Mouse (Mus musculus) MEL (cell line): ENCODE results near the gene Dnajb14. TPM values are rescaled to one million over a fixed set of nuclear protein-coding genes. Genes with fewer than 3 reads are reported as not detected.

Experiments
- DNase-seq: peaks from one replicate; pipeline ENCODE4 v3.0.0; 2011; ENCODE audit warnings: low read depth, low spot score
- H3K27ac ChIP-seq: 2 replicates; pipeline ENCODE4 v1.5.1; 2012; ENCODE audit warnings: low read depth, mild to moderate bottlenecking, control low read depth, low read length, moderate library complexity; ENCODE audit not compliant: control insufficient read depth
- H3K27me3 ChIP-seq, 2 experiments: fragments of 150-350 bp in 1 of 2; sonication (generic) in 1 of 2; 2 replicates each; pipeline ENCODE4 v1.6.1; 2012; ENCODE audit warnings: low read length in 2 of 2, mild to moderate bottlenecking in 2 of 2, improper control_type of control experiment in 1 of 2, moderate library complexity in 1 of 2; ENCODE audit not compliant: insufficient read depth in 2 of 2, control insufficient read depth in 1 of 2
- H3K36me3 ChIP-seq, 2 experiments: 2 replicates each; pipeline ENCODE4 v1.6.1; 2012 to 2014; ENCODE audit warnings: low read length in 2 of 2, improper control_type of control experiment in 1 of 2, inconsistent platforms in 1 of 2, mild to moderate bottlenecking in 1 of 2; ENCODE audit not compliant: insufficient read depth in 2 of 2, control insufficient read depth in 1 of 2
- H3K4me1 ChIP-seq, 2 experiments: fragments of 150-350 bp in 1 of 2; sonication (generic) in 1 of 2; 2 replicates each; pipeline ENCODE4 v1.6.1; 2012; ENCODE audit warnings: low read length in 2 of 2, improper control_type of control experiment in 1 of 2, mild to moderate bottlenecking in 1 of 2; ENCODE audit not compliant: insufficient read depth in 2 of 2, control insufficient read depth in 1 of 2
- H3K4me3 ChIP-seq, 2 experiments: fragments of 150-350 bp in 1 of 2; sonication (generic) in 1 of 2; 2 replicates each; pipeline ENCODE4 v1.5.1; 2012; ENCODE audit warnings: low read depth in 2 of 2, low read length in 2 of 2, mild to moderate bottlenecking in 2 of 2, moderate library complexity in 2 of 2, control low read depth in 1 of 2, improper control_type of control experiment in 1 of 2; ENCODE audit not compliant: control insufficient read depth in 1 of 2, insufficient read depth in 1 of 2
- H3K79me2 ChIP-seq: 2 replicates; pipeline ENCODE4 v1.6.1; 2012; ENCODE audit warnings: mild to moderate bottlenecking, low read length, moderate library complexity; ENCODE audit not compliant: control insufficient read depth, poor library complexity, insufficient read depth
- H3K9ac ChIP-seq: 2 replicates; pipeline ENCODE4 v1.6.1; 2012; ENCODE audit warnings: low read depth, mild to moderate bottlenecking, control low read depth, low read length, moderate library complexity; ENCODE audit not compliant: control insufficient read depth, poor library complexity, severe bottlenecking
- H3K9me3 ChIP-seq: fragments of 150-350 bp; sonication (generic); replicated peaks from 2 replicates; pipeline ENCODE4 v1.6.1; 2012; ENCODE audit warnings: mild to moderate bottlenecking, low read length, improper control_type of control experiment, moderate library complexity; ENCODE audit not compliant: insufficient read depth
- CHD1 ChIP-seq: IDR thresholded peaks from 2 replicates; pipeline ENCODE4 v1.6.1; 2012; ENCODE audit warnings: low read depth, mild to moderate bottlenecking, inconsistent platforms, low read length, improper control_type of control experiment
- CHD2 ChIP-seq: IDR thresholded peaks from 2 replicates; pipeline ENCODE4 v1.6.1; 2011; ENCODE audit warnings: low read length, improper control_type of control experiment
- CTCF ChIP-seq, 3 experiments: IDR thresholded peaks in 2 of 3; conservative IDR thresholded peaks in 1 of 3; 2 replicates each; pipeline ENCODE4 v1.5.1; 2011 to 2012; ENCODE audit warnings: low read length in 3 of 3, low read depth in 2 of 3, mild to moderate bottlenecking in 2 of 3, improper control_type of control experiment in 1 of 3, inconsistent platforms in 1 of 3, mixed read lengths in 1 of 3, moderate library complexity in 1 of 3; ENCODE audit not compliant: control insufficient read depth in 1 of 3, insufficient read depth in 1 of 3, poor library complexity in 1 of 3, severe bottlenecking in 1 of 3
- E2F4 ChIP-seq: IDR thresholded peaks from 2 replicates; pipeline ENCODE4 v1.6.1; 2011; ENCODE audit warnings: low read depth, low read length, improper control_type of control experiment, borderline replicate concordance
- GATA1 ChIP-seq: IDR thresholded peaks from 2 replicates; pipeline ENCODE4 v1.6.1; 2011; ENCODE audit warnings: low read depth, low read length, improper control_type of control experiment
- JUND ChIP-seq: IDR thresholded peaks from 2 replicates; pipeline ENCODE4 v1.6.1; 2011; ENCODE audit warnings: low read depth, mild to moderate bottlenecking, improper control_type of control experiment, low read length
- MAX ChIP-seq: IDR thresholded peaks from 2 replicates; pipeline ENCODE4 v1.6.1; 2011; ENCODE audit warnings: low read length, improper control_type of control experiment
- MAZ ChIP-seq: IDR thresholded peaks from 2 replicates; pipeline ENCODE4 v1.6.1; 2012; ENCODE audit warnings: low read depth, mild to moderate bottlenecking, inconsistent platforms, low read length, improper control_type of control experiment
- MXI1 ChIP-seq: IDR thresholded peaks from 2 replicates; pipeline ENCODE4 v1.6.1; 2011; ENCODE audit warnings: mild to moderate bottlenecking, low read depth, low read length, improper control_type of control experiment
- NELFE ChIP-seq: IDR thresholded peaks from 2 replicates; pipeline ENCODE4 v1.6.1; 2011; ENCODE audit warnings: low read depth, low read length, improper control_type of control experiment
- POLR2A ChIP-seq, 2 experiments: IDR thresholded peaks; 2 replicates each; pipeline ENCODE4 v1.6.1; 2011 to 2012; ENCODE audit warnings: low read length in 2 of 2, mild to moderate bottlenecking in 2 of 2, control low read depth in 1 of 2, improper control_type of control experiment in 1 of 2, low read depth in 1 of 2, moderate library complexity in 1 of 2; ENCODE audit not compliant: control insufficient read depth in 1 of 2, insufficient read depth in 1 of 2, poor library complexity in 1 of 2
- POLR2AphosphoS5 ChIP-seq: IDR thresholded peaks from 2 replicates; pipeline ENCODE4 v1.6.1; 2012; ENCODE audit warnings: low read depth, borderline replicate concordance, mild to moderate bottlenecking, inconsistent platforms, low read length, moderate library complexity, mixed read lengths
- SIN3A ChIP-seq: IDR thresholded peaks from 2 replicates; pipeline ENCODE4 v1.6.1; 2012; ENCODE audit warnings: low read length, improper control_type of control experiment, inconsistent platforms
- SMC3 ChIP-seq: IDR thresholded peaks from 2 replicates; pipeline ENCODE4 v1.6.1; 2011; ENCODE audit warnings: low read depth, low read length, improper control_type of control experiment
- TAL1 ChIP-seq: IDR thresholded peaks from 2 replicates; pipeline ENCODE4 v1.6.1; 2012; ENCODE audit warnings: mild to moderate bottlenecking, inconsistent platforms, low read length, moderate library complexity, mixed read lengths
- TBP ChIP-seq: IDR thresholded peaks from 2 replicates; pipeline ENCODE4 v1.8.0; 2011; ENCODE audit warnings: low read depth, low read length, improper control_type of control experiment
- UBTF ChIP-seq: IDR thresholded peaks from 2 replicates; pipeline ENCODE4 v1.6.1; 2012; ENCODE audit warnings: low read depth, mild to moderate bottlenecking, inconsistent platforms, low read length, improper control_type of control experiment, moderate library complexity, borderline replicate concordance; ENCODE audit not compliant: insufficient read depth
- USF1 ChIP-seq: IDR thresholded peaks from 2 replicates; pipeline ENCODE4 v1.6.1; 2014; ENCODE audit warnings: low read depth, mild to moderate bottlenecking, inconsistent platforms, low read length, improper control_type of control experiment, moderate library complexity
- USF2 ChIP-seq, 2 experiments: IDR thresholded peaks; 2 replicates each; pipeline ENCODE4 v1.6.1; 2011 to 2012; ENCODE audit warnings: improper control_type of control experiment in 2 of 2, low read length in 2 of 2, borderline replicate concordance in 1 of 2, inconsistent platforms in 1 of 2, low read depth in 1 of 2, mild to moderate bottlenecking in 1 of 2; ENCODE audit not compliant: insufficient read depth in 1 of 2
- ZC3H11A ChIP-seq: IDR thresholded peaks from 2 replicates; pipeline ENCODE4 v1.6.1; 2012; ENCODE audit warnings: low read depth, mild to moderate bottlenecking, inconsistent platforms, low read length, improper control_type of control experiment
- ZKSCAN1 ChIP-seq: IDR thresholded peaks from 2 replicates; pipeline ENCODE4 v1.6.1; 2012; ENCODE audit warnings: low read depth, mild to moderate bottlenecking, inconsistent platforms, low read length, improper control_type of control experiment, moderate library complexity
- ZNF384 ChIP-seq: IDR thresholded peaks from 2 replicates; pipeline ENCODE4 v1.6.1; 2012; ENCODE audit warnings: low read depth, mild to moderate bottlenecking, inconsistent platforms, low read length, improper control_type of control experiment
- polyA plus RNA-seq, 2 experiments: library from polyadenylated mRNA; stranded (reverse) in 1 of 2; unstranded in 1 of 2; fragments of >175 nt in 1 of 2; fragments of >200 nt in 1 of 2; gene quantifications; 2 replicates each; pipeline versions ENCODE4 v1.2.1 to v1.2.4; 2012; ENCODE audit warnings: low replicate concordance in 2 of 2, low read depth in 1 of 2; ENCODE audit not compliant: insufficient read length in 2 of 2, insufficient read depth in 1 of 2, missing spikeins in 1 of 2
- total RNA-seq: library from RNA; depleted of rRNA; stranded (reverse); fragments of 300-350 nt; gene quantifications from 2 replicates; pipeline ENCODE4 v1.2.3, GENCODE M21; 2012

The Dnajb14 gene
- total and polyA plus RNA-seq, 3 experiments, result 4.2 to 6.1 TPM; not detected in 1

DNA sequence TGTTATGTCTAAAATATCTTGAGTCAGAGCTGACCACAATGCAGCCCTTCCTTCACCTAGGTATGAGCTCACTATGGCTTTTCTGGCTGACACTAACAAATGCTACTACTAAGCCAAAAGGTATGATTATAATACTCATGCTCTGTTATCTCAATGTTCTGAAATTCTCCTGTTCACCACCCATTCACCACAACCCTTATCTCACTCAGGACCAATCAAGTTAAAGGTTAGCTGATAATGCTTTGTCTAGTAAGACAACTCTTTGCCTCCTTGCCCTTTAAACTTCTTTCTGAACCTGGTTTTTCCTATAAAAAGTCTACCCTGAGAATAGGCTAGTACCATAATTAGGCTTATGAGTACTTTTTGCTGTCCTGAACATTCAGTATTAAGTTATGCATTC, 29.3 kb upstream of the Dnajb14 start:
- Histone ChIP-seq H3K9me3 (no peaks in the 10 kb centered on the region), H3K9ac (no peak overlapping the region), H3K27ac (no peak overlapping the region), H3K79me2 (no peaks in the 10 kb centered on the region), H3K4me1 (no peaks in the 10 kb centered on the region), H3K27me3 (peaks cover 0 to 1% of the 10 kb centered on the region in 2 experiments; a peak in 1 of 4 replicates), H3K36me3 (peaks cover 0 to under 1% of the 10 kb centered on the region in 2 experiments; a peak in 2 of 4 replicates), H3K4me3 (no peak overlapping the region)
- TF ChIP-seq ZC3H11A (no peak), JUND (no peak)
- DNase-seq, result no peak

- no peak for DNase-seq
- H3K27ac ChIP-seq, result no peak overlapping the region
- H3K27me3 ChIP-seq, result no peaks in the 10 kb centered on the region
- no peaks in the 10 kb centered on the region for H3K9me3 ChIP-seq
- no peak overlapping the region for H3K9ac ChIP-seq
- H3K4me1 ChIP-seq, result peaks cover 2 to 7% of the 10 kb centered on the region in 2 experiments
- H3K79me2 ChIP-seq, result no peaks in the 10 kb centered on the region
- peaks cover 0 to 10% of the 10 kb centered on the region in 2 experiments; a peak in 2 of 4 replicates for H3K36me3 ChIP-seq
- TF ChIP-seq USF1, result no peak
- TF ChIP-seq ZNF384, result no peak
- TF ChIP-seq ZC3H11A, result no peak
- TF ChIP-seq ZKSCAN1, result no peak
- no peak for TF ChIP-seq GATA1
- TF ChIP-seq E2F4, result no peak
- no peak for TF ChIP-seq TAL1
- no peak for TF ChIP-seq MAZ
- TF ChIP-seq UBTF, result no peak
- TF ChIP-seq MXI1, result no peak
- TF ChIP-seq NELFE, result no peak
- TF ChIP-seq TBP, result no peak
- no peak for TF ChIP-seq USF2 (IDR thresholded peaks at IDR 0.05; ENCODE audit: borderline replicate concordance in 1 of 2, insufficient read depth in 1 of 2, low read depth in 1 of 2, low read length in 2 of 2)
- H3K4me3 ChIP-seq, result no peak overlapping the region
Observed at GRCm38 (mm10) chr3:137842944-137843343, 24.5 kb upstream of the Dnajb14 start.

- TF ChIP-seq MXI1, result no peak
- no peak for TF ChIP-seq GATA1
- TF ChIP-seq NELFE, result no peak
- no peak for TF ChIP-seq E2F4
- no peak for TF ChIP-seq CTCF (IDR thresholded peaks at IDR 0.05 in 2 of 3, conservative IDR thresholded peaks at IDR 0.05 in 1 of 3; ENCODE audit: control insufficient read depth in 1 of 3, insufficient read depth in 1 of 3, low read depth in 2 of 3, low read length in 3 of 3, poor library complexity in 1 of 3, severe bottlenecking in 1 of 3)
- TF ChIP-seq SIN3A, result no peak
- TF ChIP-seq CHD2, result no peak
- no peak for TF ChIP-seq CHD1
- TF ChIP-seq SMC3, result no peak
- TF ChIP-seq TAL1, result no peak
- no peak for TF ChIP-seq USF2 (IDR thresholded peaks at IDR 0.05; ENCODE audit: borderline replicate concordance in 1 of 2, insufficient read depth in 1 of 2, low read depth in 1 of 2, low read length in 2 of 2)
- no peak for TF ChIP-seq MAX
- no peak for TF ChIP-seq MAZ
- TF ChIP-seq TBP, result no peak
- TF ChIP-seq POLR2A (IDR thresholded peaks at IDR 0.05; ENCODE audit: control insufficient read depth in 1 of 2, insufficient read depth in 1 of 2, low read depth in 1 of 2, low read length in 2 of 2, poor library complexity in 1 of 2), result no peak
- TF ChIP-seq POLR2AphosphoS5, result no peak
- no peak for TF ChIP-seq ZNF384
- H3K36me3 ChIP-seq, result peaks cover 0 to 10% of the 10 kb centered on the region in 2 experiments; a peak in 2 of 4 replicates
- H3K27ac ChIP-seq, result no peak overlapping the region
- peaks cover 2 to 10% of the 10 kb centered on the region in 2 experiments for H3K4me1 ChIP-seq
- no peak overlapping the region for H3K9ac ChIP-seq
- H3K79me2 ChIP-seq, result no peaks in the 10 kb centered on the region
- H3K4me3 ChIP-seq, result no peak overlapping the region
- H3K27me3 ChIP-seq, result no peaks in the 10 kb centered on the region
- no peak for DNase-seq
- no peaks in the 10 kb centered on the region for H3K9me3 ChIP-seq
Observed at GRCm38 (mm10) chr3:137844263-137844662, 23.2 kb upstream of the Dnajb14 start.
